Mouse (Mus musculus) hindbrain, postnatal 0 days (tissue): Measurements from ENCODE around the gene Ercc6l. TPM values are rescaled to one million over a fixed set of nuclear protein-coding genes. Genes with fewer than 3 reads are reported as not detected.

Source experiments
- ATAC-seq: fragments of 200-750 bp; cut with Nextera tagmentation; 2 replicates; pipeline ENCODE4 v1.8.0; 2017; ENCODE audit warnings: mild to moderate bottlenecking, moderate TSS enrichment, moderate library complexity
- DNase-seq: peaks from one replicate; pipeline ENCODE4 v3.0.0-alpha.2; 2015; ENCODE audit warnings: low spot score
- H3K27ac ChIP-seq: fragments of 300-500 bp; sonication (generic); 2 replicates; pipeline ENCODE4 v1.5.1; 2014; ENCODE audit warnings: mild to moderate bottlenecking
- H3K27me3 ChIP-seq: fragments of 300-500 bp; sonication (generic); 2 replicates; pipeline ENCODE4 v1.6.1; 2014; ENCODE audit warnings: low read length, mixed read lengths; ENCODE audit not compliant: insufficient read depth
- H3K36me3 ChIP-seq: fragments of 300-500 bp; sonication (generic); 2 replicates; pipeline ENCODE4 v1.6.1; 2014; ENCODE audit warnings: low read length, mixed read lengths; ENCODE audit not compliant: insufficient read depth
- H3K4me1 ChIP-seq: fragments of 300-500 bp; sonication (generic); 2 replicates; pipeline ENCODE4 v1.6.1; 2014; ENCODE audit warnings: antibody characterized with exemption, low read length, mixed read lengths; ENCODE audit not compliant: insufficient read depth
- H3K4me2 ChIP-seq: fragments of 300-500 bp; sonication (generic); 2 replicates; pipeline ENCODE4 v1.6.1; 2014; ENCODE audit warnings: low read depth, mild to moderate bottlenecking, low read length, moderate library complexity, mixed read lengths
- H3K4me3 ChIP-seq: fragments of 300-500 bp; sonication (generic); 2 replicates; pipeline ENCODE4 v1.5.1; 2014; ENCODE audit warnings: low read length
- H3K9ac ChIP-seq: fragments of 300-500 bp; sonication (generic); replicated peaks from 2 replicates; pipeline ENCODE4 v1.6.1; 2014; ENCODE audit warnings: mild to moderate bottlenecking, low read length, moderate library complexity, mixed read lengths
- H3K9me3 ChIP-seq: fragments of 300-500 bp; sonication (generic); 2 replicates; pipeline ENCODE4 v1.6.1; 2016; ENCODE audit warnings: low read length, mixed read lengths
- CTCF ChIP-seq: IDR thresholded peaks from 2 replicates; pipeline ENCODE4 v1.5.1; 2016; ENCODE audit warnings: antibody characterized with exemption, control low read depth, low read depth
- WGBS: fragments of 180-500 bp; shearing (Covaris S2); extraction: QIAGEN DNeasy Blood & Tissue Kit; methylation state at CpG from one replicate; pipeline ENCODE4 v1.1.7; 2014; 5-methylcytosine and 5-hydroxymethylcytosine counted together
- polyA plus RNA-seq: library from polyadenylated mRNA; unstranded; fragments of >200 nt; fragmentation: Nextera tagmentation; extraction: Ambion mirVana; gene quantifications from 2 replicates; pipeline ENCODE4 v1.2.1, GENCODE M21; 2015
- total RNA-seq: library from RNA; depleted of rRNA; stranded (reverse); fragments of >200 nt; gene quantifications from 2 replicates; pipeline ENCODE4 v1.2.3, GENCODE M21; 2014; rRNA removed

The Ercc6l gene
- total RNA-seq (1.8 and 2.1 TPM in 2 replicates), polyA plus RNA-seq (0.90 and 1.3 TPM in 2 replicates)

- H3K4me1 ChIP-seq = no peaks in the 10 kb centered on the region
- no peaks in the 10 kb centered on the region for H3K27me3 ChIP-seq
- WGBS = 21% methylated on average over 42 of the region's 42 CpGs
- DNase-seq (peak; percentile 96), ATAC-seq (peak; percentile 100)
- no peak; the same call in 1 of the 2 replicates for TF ChIP-seq CTCF
- peak within 1 kb of the TSS; percentile 56 for H3K4me2 ChIP-seq
- H3K9ac ChIP-seq = peak within 1 kb of the TSS; percentile 38; the same call in 1 of the 2 replicates
- H3K27ac ChIP-seq = peak within 1 kb of the TSS; percentile 58; the same call in 1 of the 2 replicates
- H3K9me3 ChIP-seq = no peaks in the 10 kb centered on the region
- no peaks in the 10 kb centered on the region for H3K36me3 ChIP-seq
- H3K4me3 ChIP-seq = peak within 1 kb of the TSS; percentile 42
Measured at GRCm38 (mm10) chrX:102156618-102157422, at the start of gene Ercc6l. Gene Ercc6l, minus strand, starts transcription at chrX:102157091.

DNA sequence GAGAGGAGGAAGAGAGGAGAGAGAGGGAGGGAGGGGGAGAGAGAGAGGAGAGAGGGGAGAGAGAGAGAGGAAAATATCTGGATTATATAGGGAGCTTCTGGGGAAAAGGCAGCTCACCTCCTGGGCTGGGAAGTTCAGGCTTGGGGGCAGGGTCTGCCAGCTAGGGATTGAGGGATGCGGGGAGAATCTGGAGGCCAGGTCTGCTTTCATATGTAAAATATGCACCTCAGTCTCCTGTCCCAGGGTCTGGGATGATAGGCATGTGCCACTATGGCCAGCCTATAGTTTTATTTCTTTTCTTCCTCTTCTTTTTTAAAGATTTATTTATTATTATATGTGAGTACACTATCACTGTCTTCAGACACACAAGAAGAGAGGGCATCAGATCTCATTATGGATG, 33.9 kb upstream of the Ercc6l start:
- Histone ChIP-seq H3K36me3 (no peaks in the 10 kb centered on the region), H3K9me3 (no peaks in the 10 kb centered on the region), H3K9ac (no peak overlapping the region), H3K4me3 (no peak overlapping the region), H3K27ac (no peak overlapping the region), H3K4me1 (no peaks in the 10 kb centered on the region; the same call in 1 of the 2 replicates), H3K4me2 (no peak overlapping the region), H3K27me3 (no peaks in the 10 kb centered on the region)
- no peak for TF ChIP-seq CTCF
- DNase-seq (no peak), ATAC-seq (no peak)
- 75% methylated on average over 1 of the region's 1 CpGs for WGBS

- H3K27me3 ChIP-seq = no peaks in the 10 kb centered on the region
- H3K9ac ChIP-seq = no peak overlapping the region
- no peaks in the 10 kb centered on the region for H3K36me3 ChIP-seq
- no peak overlapping the region for H3K27ac ChIP-seq
- TF ChIP-seq CTCF = no peak
- H3K4me3 ChIP-seq = no peak overlapping the region
- no peaks in the 10 kb centered on the region; the same call in 1 of the 2 replicates for H3K4me1 ChIP-seq
- 50% methylated on average over 5 of the region's 5 CpGs for WGBS
- H3K9me3 ChIP-seq = no peaks in the 10 kb centered on the region
- ATAC-seq (no peak; the same call in 1 of the 2 replicates), DNase-seq (no peak)
- no peak overlapping the region; the same call in 1 of the 2 replicates for H3K4me2 ChIP-seq
Measured at GRCm38 (mm10) chrX:102189581-102189980, 32.7 kb upstream of the Ercc6l start.

GRCm38 (mm10) chrX:102188712-102189497, 32.0 kb upstream of the Ercc6l start, which contains the start of gene Rps4x:
Gene Rps4x, minus strand, starts transcription at chrX:102189394.
- Histone ChIP-seq H3K4me1 (no peaks in the 10 kb centered on the region; the same call in 1 of the 2 replicates), H3K36me3 (no peaks in the 10 kb centered on the region), H3K4me3 (peak within 1 kb of the TSS; percentile 50), H3K27ac (peak within 1 kb of the TSS; percentile 77; the same call in 1 of the 2 replicates), H3K9ac (peak within 1 kb of the TSS; percentile 66), H3K27me3 (no peaks in the 10 kb centered on the region), H3K9me3 (no peaks in the 10 kb centered on the region), H3K4me2 (peak within 1 kb of the TSS; percentile 65)
- peak; percentile 88 for DNase-seq
- WGBS = 28% methylated on average over 37 of the region's 37 CpGs
- TF ChIP-seq CTCF = peak; percentile 71
- ATAC-seq = peak; percentile 94

GRCm38 (mm10) chrX:102187023-102187699, 30.3 kb upstream of the Ercc6l start:
- WGBS = 45% methylated on average over 11 of the region's 11 CpGs
- ATAC-seq (no peak), DNase-seq (no peak)
- H3K9ac ChIP-seq = 0 out of 2 replicates have a peak overlapping the region, but pooled peaks have one; percentile 66
- H3K27me3 ChIP-seq = no peaks in the 10 kb centered on the region
- peak overlapping the region; percentile 50 for H3K4me3 ChIP-seq
- H3K36me3 ChIP-seq = no peaks in the 10 kb centered on the region
- TF ChIP-seq CTCF = no peak
- no peaks in the 10 kb centered on the region for H3K9me3 ChIP-seq
- peak overlapping the region; percentile 65 for H3K4me2 ChIP-seq
- no peak overlapping the region for H3K27ac ChIP-seq
- no peaks in the 10 kb centered on the region; the same call in 1 of the 2 replicates for H3K4me1 ChIP-seq

DNA sequence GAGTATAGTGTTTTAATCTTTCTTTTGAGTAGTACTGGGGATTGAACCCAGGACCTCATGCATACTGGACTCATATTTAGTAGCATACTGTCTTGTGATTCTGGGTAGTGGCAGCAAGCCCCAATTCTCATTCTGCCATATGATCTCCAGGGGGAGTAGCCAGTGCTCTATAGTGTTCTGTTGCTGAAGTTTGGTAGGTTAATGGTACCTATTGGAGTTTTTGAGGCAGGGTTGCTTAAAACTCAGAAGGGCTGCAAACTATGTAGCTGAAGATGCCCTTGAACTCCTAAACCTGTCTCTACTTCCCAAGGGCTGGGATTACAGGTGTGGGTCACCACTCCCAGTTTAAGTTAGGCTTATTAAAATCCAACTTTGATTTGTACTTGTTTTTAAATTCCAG, 25.7 kb upstream of the Ercc6l start:
- Histone ChIP-seq H3K9me3 (no peaks in the 10 kb centered on the region), H3K4me3 (no peak overlapping the region), H3K9ac (no peak overlapping the region), H3K27ac (no peak overlapping the region), H3K36me3 (no peaks in the 10 kb centered on the region), H3K4me2 (no peak overlapping the region), H3K27me3 (no peaks in the 10 kb centered on the region), H3K4me1 (no peaks in the 10 kb centered on the region; the same call in 1 of the 2 replicates)
- no peak for TF ChIP-seq CTCF
- no peak for DNase-seq
- no peak for ATAC-seq
